Mouse (Mus musculus) left cerebral cortex, adult 11 months (tissue): Measurements from ENCODE around the gene Gm29776.

Experiments used
- DNase-seq: peaks from one replicate; pipeline ENCODE4 v3.0.0; 2022; ENCODE audit warnings: low spot score

Gene Gm29776

DNA sequence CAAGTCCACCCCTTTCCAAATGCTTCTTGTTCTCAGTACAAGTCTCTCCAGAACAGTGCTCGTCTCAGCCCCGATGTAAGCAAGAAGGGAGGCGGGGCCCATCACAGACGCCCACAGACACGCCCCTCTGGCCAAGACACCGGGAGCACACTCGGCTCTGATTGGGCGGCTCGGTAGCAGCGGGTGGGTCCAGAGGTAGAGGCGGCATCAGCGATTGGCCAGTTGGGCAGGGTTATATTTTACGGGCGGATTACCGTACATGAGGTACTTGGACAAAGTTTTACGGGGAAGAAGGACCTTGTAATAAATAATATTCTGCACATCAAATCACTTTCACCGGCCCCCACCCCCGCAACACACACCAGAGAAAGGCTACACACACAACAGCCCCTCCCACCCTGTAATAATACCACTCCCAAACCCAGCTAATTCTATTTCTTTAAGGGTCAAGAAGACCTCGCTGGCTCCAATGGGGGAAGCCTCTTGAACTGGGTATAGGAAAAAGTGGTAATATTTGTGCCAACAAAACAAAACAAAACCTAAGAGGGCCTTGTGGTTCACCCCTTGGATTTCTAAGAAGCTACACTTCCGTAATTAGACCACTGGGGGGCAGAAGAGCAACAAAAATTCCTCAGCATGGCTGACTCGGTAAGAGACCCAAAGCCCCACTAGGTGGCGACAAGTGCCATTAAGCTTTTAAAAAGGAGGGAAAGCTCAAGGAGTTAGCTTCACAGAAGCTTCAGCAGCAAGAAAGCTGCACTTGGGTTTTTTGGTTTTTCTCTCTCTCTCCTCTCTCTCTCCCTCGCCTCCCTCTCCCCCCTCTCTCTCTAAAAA lies 47.8 kb downstream of the Gm29776 start:
- peak; percentile 62 for DNase-seq

DNA sequence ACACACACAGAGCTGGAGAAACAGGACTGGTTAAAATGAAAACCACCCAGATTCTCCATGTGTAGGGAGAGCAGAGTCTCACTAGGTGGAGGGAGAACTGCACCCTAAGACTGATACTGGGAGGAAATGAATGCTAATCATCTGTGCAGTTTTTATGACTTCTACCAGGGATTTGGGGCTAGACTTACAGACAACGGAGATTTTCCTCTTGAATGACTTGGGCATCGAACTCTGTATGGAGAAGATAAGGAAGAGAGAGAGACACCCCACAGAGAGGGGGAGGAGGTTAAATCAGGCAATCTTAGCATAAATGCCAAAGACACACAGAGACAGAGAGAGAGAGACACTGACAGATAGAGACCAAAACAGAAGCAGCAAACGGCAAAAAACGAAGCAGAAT lies 50.7 kb downstream of the Gm29776 start:
- DNase-seq: no peak

DNA sequence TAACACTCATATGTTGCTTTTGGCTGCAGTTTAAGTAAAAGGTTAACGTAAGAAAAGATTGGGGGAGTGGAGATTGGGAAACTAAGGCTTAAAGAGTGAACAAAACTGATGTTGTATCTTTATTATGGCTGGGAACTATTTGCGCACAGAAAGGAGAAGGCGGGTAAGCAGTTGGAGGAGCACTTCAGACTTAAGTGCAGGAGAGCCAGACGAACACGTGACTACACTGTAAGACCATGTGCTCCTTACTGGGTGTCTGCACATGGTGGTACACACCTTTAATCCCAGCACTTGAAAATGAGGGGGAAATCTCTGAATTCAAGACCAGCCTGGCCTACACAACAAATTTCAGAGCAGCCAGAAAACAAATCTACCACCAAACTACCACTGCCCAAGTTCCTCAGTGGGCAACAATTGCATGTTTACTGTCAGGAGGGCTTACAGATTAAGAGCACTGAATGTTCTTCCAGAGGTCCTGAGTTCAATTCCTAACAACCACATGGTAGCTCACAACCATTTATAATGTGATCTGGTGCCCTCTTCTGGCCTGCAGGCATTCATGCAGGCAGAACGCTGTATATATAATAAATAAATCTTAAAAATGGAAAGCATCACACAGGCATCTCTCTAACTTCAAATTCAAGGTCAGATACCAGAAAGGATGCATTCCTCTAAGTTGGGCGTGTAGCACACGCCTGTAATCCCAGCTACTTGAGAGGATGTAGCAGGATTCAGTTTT lies 51.6 kb downstream of the Gm29776 start:
- no peak for DNase-seq

DNA sequence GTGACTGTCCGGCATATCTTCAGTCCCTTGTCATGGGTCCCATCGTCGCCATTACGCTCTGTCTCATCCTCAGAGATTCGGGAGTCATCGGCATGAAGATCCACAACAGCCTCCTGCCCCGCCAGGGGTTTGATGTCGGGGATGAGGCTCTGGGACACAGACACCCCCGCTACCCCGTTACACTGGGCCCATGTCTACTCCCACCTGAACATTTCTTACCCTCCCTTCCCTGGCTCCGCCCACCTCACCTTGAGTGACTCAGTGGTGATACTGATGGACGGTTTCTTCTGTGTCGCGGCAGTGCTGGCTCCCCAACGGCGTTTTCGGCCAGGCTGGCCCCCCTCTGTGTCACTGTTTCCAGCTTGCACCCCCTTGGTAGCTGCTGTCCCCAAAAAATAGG lies 52.2 kb downstream of the Gm29776 start:
- no peak for DNase-seq

DNA sequence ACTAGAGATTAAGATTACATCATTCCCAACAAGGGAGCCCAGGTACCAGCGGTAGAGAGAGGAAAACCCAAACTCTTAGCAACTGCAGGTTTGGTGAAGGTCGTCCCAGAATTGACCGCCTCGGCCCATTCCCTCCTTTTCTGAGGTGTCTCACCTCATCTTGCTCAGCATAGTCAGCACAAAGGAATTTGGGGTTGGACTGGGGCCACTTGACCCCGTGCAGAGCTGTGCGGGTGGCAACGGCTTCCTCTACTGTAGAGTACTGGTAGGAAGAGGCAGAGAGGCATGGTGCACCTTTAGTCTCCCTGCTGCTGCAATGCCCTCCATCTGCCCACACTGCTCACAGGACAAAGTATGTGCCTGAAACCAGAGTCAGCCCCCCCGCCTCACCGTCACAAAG lies 54.3 kb downstream of the Gm29776 start:
- no peak for DNase-seq

DNA sequence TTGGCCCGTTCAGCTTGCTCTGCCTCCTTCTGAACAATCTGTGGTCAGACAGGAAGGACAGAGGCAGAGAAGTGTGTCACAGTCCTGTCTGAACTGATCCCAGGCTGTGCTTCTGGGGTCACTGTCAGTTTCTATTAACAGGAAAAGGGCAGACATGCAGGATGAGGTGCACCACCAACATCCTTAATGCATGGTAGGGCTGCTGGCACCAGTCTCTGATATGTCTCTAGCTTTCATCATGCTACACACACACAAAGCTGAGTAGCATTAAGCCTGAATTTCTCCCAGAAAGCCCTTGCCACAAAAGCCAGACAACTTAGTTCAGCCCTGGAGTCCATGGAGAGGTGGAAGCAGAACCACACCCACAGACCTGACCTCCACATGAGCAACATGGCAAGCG lies 55.6 kb downstream of the Gm29776 start:
- DNase-seq: no peak
